Mouse (Mus musculus) myocyte (in vitro differentiated cells): ENCODE results near the gene Plekhg6.

Experiments used
- CEBPB ChIP-seq: IDR thresholded peaks from 2 replicates; pipeline ENCODE4 v1.6.1; 2011; ENCODE audit warnings: mild to moderate bottlenecking, moderate library complexity; ENCODE audit not compliant: poor library complexity, insufficient read depth, severe bottlenecking
- POLR2A ChIP-seq: IDR thresholded peaks from one replicate; pipeline ENCODE4 v1.6.1; 2011; ENCODE audit warnings: low read depth, mild to moderate bottlenecking, control low read depth, moderate library complexity; ENCODE audit not compliant: insufficient read length
- POLR2AphosphoS2 ChIP-seq: IDR thresholded peaks from one replicate; pipeline ENCODE4 v1.6.1; 2011; ENCODE audit warnings: low read depth, control low read depth; ENCODE audit not compliant: insufficient read length

GRCm38 (mm10) chr6:125389853-125390252, 9.3 kb upstream of the Plekhg6 start:
- TF ChIP-seq POLR2AphosphoS2 (no peak), POLR2A (no peak), CEBPB (no peak)
